Mouse (Mus musculus): ENCODE data around the gene Ep300. TPM values are rescaled to one million over a fixed set of nuclear protein-coding genes. Genes with fewer than 3 reads are reported as not detected.

Gene Ep300
- polyA plus RNA-seq (2015; fragmentation: Nextera tagmentation; extraction: Ambion mirVana): 11.5 and 12.2 TPM in 2 replicates

GRCm38 (mm10) chr15:81584913-81585745 lies at the start of gene Ep300:
Gene Ep300 (plus strand): TSS chr15:81585351.
- under 1% methylated on average over 63 of the region's 68 CpGs for WGBS
- Histone ChIP-seq H3K4me1 (ENCODE audit: control insufficient read depth, insufficient read depth, low read length) (peaks cover 19% of the 10 kb centered on the region), H3K36me3 (ENCODE audit: control insufficient read depth, insufficient read depth) (no peaks in the 10 kb centered on the region; the same call in 1 of the 2 replicates), H3K27ac (ENCODE audit: low read length) (peak within 1 kb of the TSS; percentile 100), H3K9me3 (replicated peaks; ENCODE audit: control insufficient read depth, low read length) (no peaks in the 10 kb centered on the region), H3K4me2 (ENCODE audit: low read depth, low read length) (peak within 1 kb of the TSS; percentile 95), H3K27me3 (ENCODE audit: control insufficient read depth, insufficient read depth, low read length) (no peaks in the 10 kb centered on the region), H3K9ac (ENCODE audit: low read length) (peak within 1 kb of the TSS; percentile 100), H3K4me3 (ENCODE audit: low read length) (peak within 1 kb of the TSS; percentile 94)
- ATAC-seq (replicated peaks; ENCODE audit: extremely low read depth, insufficient read depth, low FRiP score): peak; percentile 93

- no peaks in the 10 kb centered on the region for H3K27me3 ChIP-seq (ENCODE audit: control insufficient read depth, insufficient read depth, low read length)
- H3K4me3 ChIP-seq (ENCODE audit: low read length): no peak overlapping the region
- WGBS: 35% methylated on average over 9 of the region's 9 CpGs
- H3K9ac ChIP-seq (ENCODE audit: low read length): no peak overlapping the region
- ATAC-seq (replicated peaks; ENCODE audit: extremely low read depth, insufficient read depth, low FRiP score): no peak
- no peaks in the 10 kb centered on the region for H3K9me3 ChIP-seq (replicated peaks; ENCODE audit: control insufficient read depth, low read length)
- no peak overlapping the region for H3K4me2 ChIP-seq (ENCODE audit: low read depth, low read length)
- no peaks in the 10 kb centered on the region for H3K36me3 ChIP-seq (ENCODE audit: control insufficient read depth, insufficient read depth)
- H3K27ac ChIP-seq (ENCODE audit: low read length): no peak overlapping the region
- no peaks in the 10 kb centered on the region for H3K4me1 ChIP-seq (ENCODE audit: control insufficient read depth, insufficient read depth, low read length)
These were observed 49.2 kb upstream of the Ep300 start for GRCm38 (mm10) chr15:81535881-81536351.

DNA sequence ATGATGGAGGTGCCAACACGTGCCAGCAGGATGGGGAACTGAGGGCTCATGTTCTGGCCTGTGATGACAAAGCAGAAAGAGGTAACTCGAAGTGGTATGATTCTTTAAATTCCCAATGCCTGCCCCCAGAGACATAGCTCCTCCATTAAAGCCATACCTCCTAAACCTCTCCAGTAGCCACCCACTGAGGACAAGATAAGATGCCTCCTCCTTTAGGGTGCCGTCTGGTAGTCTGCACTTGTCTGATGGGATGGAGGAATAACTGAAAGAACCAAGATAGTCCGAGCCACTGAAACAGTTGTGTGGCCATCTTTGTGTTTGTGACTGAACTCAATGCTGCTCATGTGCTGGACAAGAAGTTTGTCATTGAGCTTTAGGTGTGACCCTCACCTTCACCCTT lies 47.0 kb upstream of the Ep300 start:
- Histone ChIP-seq H3K9ac (ENCODE audit: low read length) (no peak overlapping the region), H3K27me3 (ENCODE audit: control insufficient read depth, insufficient read depth, low read length) (no peaks in the 10 kb centered on the region), H3K4me2 (ENCODE audit: low read depth, low read length) (no peak overlapping the region), H3K9me3 (replicated peaks; ENCODE audit: control insufficient read depth, low read length) (no peaks in the 10 kb centered on the region), H3K4me1 (ENCODE audit: control insufficient read depth, insufficient read depth, low read length) (no peaks in the 10 kb centered on the region), H3K4me3 (ENCODE audit: low read length) (no peak overlapping the region), H3K36me3 (ENCODE audit: control insufficient read depth, insufficient read depth) (no peaks in the 10 kb centered on the region), H3K27ac (ENCODE audit: low read length) (no peak overlapping the region)
- WGBS: 68% methylated on average over 4 of the region's 4 CpGs
- no peak for ATAC-seq (replicated peaks; ENCODE audit: extremely low read depth, insufficient read depth, low FRiP score)

DNA sequence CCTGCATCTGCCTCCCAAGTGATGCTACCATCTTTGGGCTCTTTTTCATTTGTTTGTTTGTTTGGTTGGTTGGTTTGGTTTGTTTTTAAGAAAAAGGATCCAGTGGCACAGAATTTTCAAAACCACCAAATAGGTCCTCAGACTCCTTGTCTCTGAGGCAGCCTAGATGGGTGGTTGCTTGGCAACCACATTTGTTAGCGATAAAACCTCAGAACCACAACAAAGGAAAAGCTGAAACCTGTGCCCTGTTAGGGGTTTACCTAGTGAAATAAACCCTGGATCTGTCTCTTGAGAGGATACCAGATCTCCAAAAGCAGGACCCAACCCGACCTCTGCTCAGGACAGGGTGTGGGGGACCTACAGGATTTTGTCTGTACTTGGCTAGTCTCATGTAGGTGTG lies 45.6 kb upstream of the Ep300 start:
- 68% methylated on average over 2 of the region's 2 CpGs for WGBS
- ATAC-seq (replicated peaks; ENCODE audit: extremely low read depth, insufficient read depth, low FRiP score): no peak
- Histone ChIP-seq H3K36me3 (ENCODE audit: control insufficient read depth, insufficient read depth) (no peaks in the 10 kb centered on the region), H3K27me3 (ENCODE audit: control insufficient read depth, insufficient read depth, low read length) (no peaks in the 10 kb centered on the region), H3K9me3 (replicated peaks; ENCODE audit: control insufficient read depth, low read length) (no peaks in the 10 kb centered on the region), H3K27ac (ENCODE audit: low read length) (no peak overlapping the region), H3K4me1 (ENCODE audit: control insufficient read depth, insufficient read depth, low read length) (no peaks in the 10 kb centered on the region), H3K4me3 (ENCODE audit: low read length) (no peak overlapping the region), H3K4me2 (ENCODE audit: low read depth, low read length) (no peak overlapping the region), H3K9ac (ENCODE audit: low read length) (no peak overlapping the region)

GRCm38 (mm10) chr15:81544916-81545315 lies 40.2 kb upstream of the Ep300 start:
- no peaks in the 10 kb centered on the region for H3K27me3 ChIP-seq (ENCODE audit: control insufficient read depth, insufficient read depth, low read length)
- H3K36me3 ChIP-seq (ENCODE audit: control insufficient read depth, insufficient read depth): no peaks in the 10 kb centered on the region
- H3K4me1 ChIP-seq (ENCODE audit: control insufficient read depth, insufficient read depth, low read length): no peaks in the 10 kb centered on the region
- 82% methylated on average over 2 of the region's 2 CpGs for WGBS
- peaks cover 3% of the 10 kb centered on the region for H3K9me3 ChIP-seq (replicated peaks; ENCODE audit: control insufficient read depth, low read length)
- H3K4me3 ChIP-seq (ENCODE audit: low read length): no peak overlapping the region
- no peak overlapping the region for H3K4me2 ChIP-seq (ENCODE audit: low read depth, low read length)
- H3K9ac ChIP-seq (ENCODE audit: low read length): no peak overlapping the region
- no peak overlapping the region for H3K27ac ChIP-seq (ENCODE audit: low read length)
- no peak for ATAC-seq (replicated peaks; ENCODE audit: extremely low read depth, insufficient read depth, low FRiP score)

GRCm38 (mm10) chr15:81545387-81546176 lies 39.6 kb upstream of the Ep300 start:
- H3K4me1 ChIP-seq (ENCODE audit: control insufficient read depth, insufficient read depth, low read length): no peaks in the 10 kb centered on the region
- no peak overlapping the region for H3K9ac ChIP-seq (ENCODE audit: low read length)
- peaks cover 3% of the 10 kb centered on the region for H3K9me3 ChIP-seq (replicated peaks; ENCODE audit: control insufficient read depth, low read length)
- H3K4me2 ChIP-seq (ENCODE audit: low read depth, low read length): no peak overlapping the region
- H3K36me3 ChIP-seq (ENCODE audit: control insufficient read depth, insufficient read depth): no peaks in the 10 kb centered on the region
- H3K4me3 ChIP-seq (ENCODE audit: low read length): no peak overlapping the region
- no peak for ATAC-seq (replicated peaks; ENCODE audit: extremely low read depth, insufficient read depth, low FRiP score)
- H3K27ac ChIP-seq (ENCODE audit: low read length): no peak overlapping the region
- WGBS: 77% methylated on average over 5 of the region's 5 CpGs
- no peaks in the 10 kb centered on the region for H3K27me3 ChIP-seq (ENCODE audit: control insufficient read depth, insufficient read depth, low read length)

DNA sequence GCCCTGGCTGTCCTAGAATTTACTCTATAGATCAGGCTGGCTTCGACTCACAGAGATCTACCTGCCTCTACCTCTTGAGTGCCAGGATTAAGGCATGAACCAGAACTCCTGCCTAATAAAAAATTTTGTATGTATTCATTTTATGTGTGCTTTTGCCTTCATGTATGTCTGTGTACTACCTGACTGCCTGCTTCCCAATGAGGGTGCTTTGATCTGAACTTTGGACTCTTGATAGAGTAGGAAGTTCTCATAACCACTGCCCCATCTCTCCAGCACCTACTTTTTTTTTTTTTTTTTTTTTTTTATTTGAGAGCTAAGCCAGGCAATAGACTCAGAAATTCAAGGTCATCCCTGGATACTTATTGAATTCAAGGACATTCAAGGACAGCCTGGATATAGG lies 31.7 kb upstream of the Ep300 start:
- Histone ChIP-seq H3K9ac (ENCODE audit: low read length) (no peak overlapping the region), H3K27me3 (ENCODE audit: control insufficient read depth, insufficient read depth, low read length) (no peaks in the 10 kb centered on the region), H3K4me2 (ENCODE audit: low read depth, low read length) (no peak overlapping the region), H3K4me1 (ENCODE audit: control insufficient read depth, insufficient read depth, low read length) (no peaks in the 10 kb centered on the region), H3K4me3 (ENCODE audit: low read length) (no peak overlapping the region), H3K27ac (ENCODE audit: low read length) (no peak overlapping the region), H3K9me3 (replicated peaks; ENCODE audit: control insufficient read depth, low read length) (no peaks in the 10 kb centered on the region), H3K36me3 (ENCODE audit: control insufficient read depth, insufficient read depth) (no peaks in the 10 kb centered on the region)
- 92% methylated on average over 1 of the region's 1 CpGs for WGBS
- no peak for ATAC-seq (replicated peaks; ENCODE audit: extremely low read depth, insufficient read depth, low FRiP score)

GRCm38 (mm10) chr15:81554558-81555297 lies 30.4 kb upstream of the Ep300 start:
- WGBS: 57% methylated on average over 18 of the region's 18 CpGs
- H3K4me2 ChIP-seq (ENCODE audit: low read depth, low read length): 0 out of 2 replicates have a peak overlapping the region, but pooled peaks have one; percentile 21

More at GRCm38 (mm10) chr15:81554558-81555297, 30.4 kb upstream of the Ep300 start:
- Histone ChIP-seq H3K4me1 (ENCODE audit: control insufficient read depth, insufficient read depth, low read length) (no peaks in the 10 kb centered on the region), H3K4me3 (ENCODE audit: low read length) (no peak overlapping the region), H3K9ac (ENCODE audit: low read length) (no peak overlapping the region), H3K36me3 (ENCODE audit: control insufficient read depth, insufficient read depth) (no peaks in the 10 kb centered on the region), H3K27me3 (ENCODE audit: control insufficient read depth, insufficient read depth, low read length) (no peaks in the 10 kb centered on the region), H3K9me3 (replicated peaks; ENCODE audit: control insufficient read depth, low read length) (no peaks in the 10 kb centered on the region), H3K27ac (ENCODE audit: low read length) (no peak overlapping the region)
- ATAC-seq (replicated peaks; ENCODE audit: extremely low read depth, insufficient read depth, low FRiP score): no peak
